Mouse (Mus musculus) gastrocnemius, adult 18-20 months (tissue): Measurements from ENCODE around the gene H2-Aa. TPM values are rescaled to one million over a fixed set of nuclear protein-coding genes. Genes with fewer than 3 reads are reported as not detected.

Experiments
- DNase-seq: peaks from one replicate; pipeline ENCODE4 v3.0.0; 2021; ENCODE audit warnings: low spot score
- total RNA-seq, 2 experiments: library from RNA; stranded (reverse); gene quantifications; 2 replicates each; pipeline ENCODE4 v1.2.3; 2021

H2-Aa gene
- total RNA-seq, 2 experiments from 2014 or later, result 3.7 to 5.9 TPM

DNA sequence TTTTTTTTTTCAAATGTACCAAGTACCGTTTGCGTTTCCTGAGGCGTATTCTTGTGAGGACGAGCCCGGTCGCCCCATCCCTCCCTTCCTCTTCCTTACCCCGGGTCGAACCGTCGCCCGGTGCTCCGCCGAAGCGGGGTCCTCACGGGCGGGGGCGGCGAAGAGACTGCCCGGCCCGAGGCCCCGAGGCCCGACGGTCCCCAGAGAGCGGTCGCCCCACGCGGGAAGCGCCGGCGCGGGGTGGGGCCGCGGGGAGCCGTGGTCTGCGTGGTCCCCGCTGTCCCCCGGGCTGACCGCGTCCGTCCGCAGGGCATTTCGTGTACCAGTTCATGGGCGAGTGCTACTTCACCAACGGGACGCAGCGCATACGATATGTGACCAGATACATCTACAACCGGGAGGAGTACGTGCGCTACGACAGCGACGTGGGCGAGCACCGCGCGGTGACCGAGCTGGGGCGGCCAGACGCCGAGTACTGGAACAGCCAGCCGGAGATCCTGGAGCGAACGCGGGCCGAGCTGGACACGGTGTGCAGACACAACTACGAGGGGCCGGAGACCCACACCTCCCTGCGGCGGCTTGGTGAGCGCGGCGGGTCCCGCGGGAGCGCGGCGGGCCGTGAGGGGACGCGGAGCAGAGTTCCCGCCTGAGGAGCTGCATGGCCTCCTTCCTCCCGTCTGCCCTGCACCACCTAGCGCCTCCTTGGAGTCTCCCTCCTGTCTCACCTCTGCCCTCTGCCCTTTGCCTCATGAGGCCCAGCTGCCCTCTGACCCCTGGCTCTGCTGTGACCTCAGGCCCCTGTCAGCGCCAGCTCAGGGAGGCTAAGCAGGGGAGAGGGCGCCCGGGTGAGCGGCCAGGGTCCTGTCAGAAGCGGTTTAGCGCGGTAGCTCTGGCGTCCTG lies 22.9 kb downstream of the H2-Aa start:
- no peak for DNase-seq

GRCm38 (mm10) chr17:34263811-34264371 lies 23.7 kb downstream of the H2-Aa start:
- no peak for DNase-seq

DNA sequence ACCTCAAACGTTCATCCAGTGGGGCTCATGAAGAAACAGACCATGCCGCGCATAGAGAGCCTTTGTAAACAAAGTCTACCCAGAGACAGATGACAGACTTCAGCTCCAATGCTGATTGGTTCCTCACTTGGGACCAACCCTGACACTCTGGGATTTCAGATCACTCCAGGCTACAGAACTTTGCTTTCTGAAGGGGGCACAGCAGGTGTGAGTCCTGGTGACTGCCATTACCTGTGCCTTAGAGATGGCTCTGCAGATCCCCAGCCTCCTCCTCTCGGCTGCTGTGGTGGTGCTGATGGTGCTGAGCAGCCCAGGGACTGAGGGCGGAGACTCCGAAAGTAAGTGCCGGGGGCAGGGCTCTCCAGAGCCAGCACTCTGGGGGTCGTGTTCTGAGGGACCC lies 24.6 kb downstream of the H2-Aa start:
- DNase-seq, result peak; percentile 78

GRCm38 (mm10) chr17:34261502-34261901 lies 26.1 kb downstream of the H2-Aa start:
- DNase-seq, result peak; percentile 76

GRCm38 (mm10) chr17:34260551-34260950 lies 27.1 kb downstream of the H2-Aa start:
- no peak for DNase-seq

GRCm38 (mm10) chr17:34257594-34258375 lies 29.8 kb downstream of the H2-Aa start, which contains the start of gene H2-Ab1:
TSS of gene H2-Ab1 (plus strand) at chr17:34257689.
- DNase-seq, result peak; percentile 71

GRCm38 (mm10) chr17:34256501-34256900 lies 31.1 kb downstream of the H2-Aa start:
- DNase-seq, result no peak

DNA sequence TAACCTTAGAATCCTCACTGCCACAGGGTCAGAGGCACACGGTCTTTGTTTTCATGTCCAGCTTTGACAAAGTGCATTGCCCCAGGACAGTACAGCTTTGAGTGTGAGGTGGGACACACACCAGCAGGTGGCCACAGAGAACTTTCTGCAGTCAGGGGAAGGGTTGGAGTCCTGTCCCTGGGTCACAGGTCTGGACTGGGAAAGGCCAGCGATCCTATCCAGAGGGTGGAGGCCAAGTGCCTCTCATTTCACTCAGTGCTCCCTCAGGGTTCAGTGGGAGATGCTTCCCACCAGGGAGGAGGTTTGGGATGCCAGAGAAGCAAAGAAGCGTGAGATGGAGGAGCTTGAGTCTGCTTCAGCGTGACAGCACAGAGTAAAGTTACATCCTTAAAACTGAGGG lies 36.0 kb downstream of the H2-Aa start:
- DNase-seq, result no peak

DNA sequence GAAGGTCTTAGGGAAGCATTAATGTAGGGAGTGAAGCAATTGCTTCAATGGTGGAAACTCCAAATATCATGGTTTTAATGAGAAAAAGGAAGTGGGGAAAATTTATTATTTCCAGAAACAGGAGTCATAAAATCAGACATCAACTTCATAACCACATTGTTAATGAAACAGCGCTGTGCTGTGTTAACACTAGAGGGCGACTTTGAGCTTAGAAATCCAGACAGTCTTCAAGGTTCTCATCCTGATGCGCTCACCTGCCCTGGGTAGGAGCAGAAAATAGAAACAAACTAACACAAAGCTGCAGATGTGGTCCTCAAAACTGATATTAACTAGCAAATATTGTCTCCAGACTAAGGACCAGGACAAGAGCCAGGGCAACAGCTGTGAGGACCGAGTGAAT lies 37.7 kb downstream of the H2-Aa start:
- peak; percentile 40 for DNase-seq

DNA sequence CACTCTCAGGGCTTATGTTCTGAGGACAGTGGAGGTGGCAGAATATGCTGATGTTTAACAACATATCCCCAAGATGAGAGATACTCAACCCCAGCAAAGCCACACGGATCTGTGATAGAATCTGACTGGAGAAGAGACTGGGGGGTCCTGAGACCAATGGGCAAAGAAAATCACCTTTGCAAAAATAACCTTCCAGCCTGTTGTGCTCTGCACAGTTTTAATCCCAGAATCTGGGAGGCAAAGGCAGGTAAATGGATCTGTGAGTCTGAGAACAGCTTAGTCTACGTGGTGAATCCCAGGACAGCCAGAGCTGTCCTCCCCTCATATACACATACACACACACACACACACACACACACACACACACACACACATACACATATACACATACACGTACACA lies 38.3 kb downstream of the H2-Aa start:
- no peak for DNase-seq

GRCm38 (mm10) chr17:34248764-34249163 lies 38.9 kb downstream of the H2-Aa start:
- DNase-seq, result no peak

DNA sequence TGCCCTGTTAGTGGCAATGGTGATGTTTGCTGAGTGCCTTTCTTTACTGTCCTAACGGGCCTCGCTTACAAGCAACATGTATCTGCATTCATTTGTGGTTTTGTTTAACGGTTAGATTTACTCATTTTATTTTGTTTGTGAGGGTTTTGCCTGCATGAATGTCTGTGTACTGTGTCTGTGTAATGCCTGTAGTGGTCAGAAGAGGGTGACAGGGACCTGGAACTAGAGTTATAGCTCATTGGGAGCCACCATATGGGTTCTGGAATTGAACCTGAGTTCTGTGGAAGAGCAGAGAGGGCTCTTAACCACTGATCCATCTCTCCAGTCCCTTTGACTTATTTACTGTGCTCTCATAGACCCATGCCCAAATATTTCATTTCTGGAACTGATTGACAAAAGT lies 40.6 kb downstream of the H2-Aa start:
- no peak for DNase-seq

GRCm38 (mm10) chr17:34244656-34245055 lies 43.0 kb downstream of the H2-Aa start:
- DNase-seq, result no peak

DNA sequence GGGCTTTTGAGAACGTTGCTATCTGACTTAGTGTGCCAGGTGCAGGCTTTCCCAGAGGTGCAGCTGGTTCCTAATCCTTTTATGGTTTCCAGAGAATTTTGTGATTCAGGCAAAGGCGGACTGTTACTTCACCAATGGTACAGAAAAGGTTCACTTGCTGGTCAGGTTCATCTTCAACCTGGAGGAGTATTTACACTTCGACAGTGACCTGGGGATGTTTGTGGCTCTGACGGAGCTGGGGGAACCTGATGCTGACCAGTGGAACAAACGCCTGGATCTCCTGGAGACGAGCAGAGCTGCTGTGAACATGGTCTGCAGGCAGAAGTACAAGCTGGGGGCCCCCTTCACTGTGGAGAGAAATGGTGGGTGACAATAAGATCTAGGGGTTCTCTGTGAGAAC lies 46.7 kb downstream of the H2-Aa start:
- DNase-seq, result no peak

GRCm38 (mm10) chr17:34240366-34240765 lies 47.3 kb downstream of the H2-Aa start:
- DNase-seq, result no peak

- no peak for DNase-seq
Measured at GRCm38 (mm10) chr17:34239601-34240041, 48.0 kb downstream of the H2-Aa start.

DNA sequence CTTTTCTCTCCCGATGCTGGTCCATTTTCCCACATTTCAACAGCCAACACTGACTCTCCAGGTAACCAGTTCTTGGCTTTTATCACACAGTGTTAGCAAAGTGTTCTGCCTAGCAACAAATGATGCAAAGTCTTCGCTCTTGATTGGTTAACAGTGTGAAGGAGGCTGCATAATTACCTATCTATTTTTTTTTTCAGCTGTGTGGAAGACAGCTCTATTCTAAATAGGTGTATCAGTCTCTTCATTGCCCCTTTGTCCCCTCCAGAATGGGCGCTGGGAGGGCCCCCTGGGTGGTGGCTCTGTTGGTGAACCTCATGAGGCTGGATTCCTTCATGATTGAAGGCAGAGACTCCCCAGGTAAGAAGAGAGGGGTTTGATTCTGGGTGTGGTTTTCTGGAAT lies 48.9 kb downstream of the H2-Aa start, which contains the start of gene H2-Ob:
Gene H2-Ob (plus strand): TSS at position 198 of the 400 bp plus-strand sequence.
- DNase-seq, result peak; percentile 30

DNA sequence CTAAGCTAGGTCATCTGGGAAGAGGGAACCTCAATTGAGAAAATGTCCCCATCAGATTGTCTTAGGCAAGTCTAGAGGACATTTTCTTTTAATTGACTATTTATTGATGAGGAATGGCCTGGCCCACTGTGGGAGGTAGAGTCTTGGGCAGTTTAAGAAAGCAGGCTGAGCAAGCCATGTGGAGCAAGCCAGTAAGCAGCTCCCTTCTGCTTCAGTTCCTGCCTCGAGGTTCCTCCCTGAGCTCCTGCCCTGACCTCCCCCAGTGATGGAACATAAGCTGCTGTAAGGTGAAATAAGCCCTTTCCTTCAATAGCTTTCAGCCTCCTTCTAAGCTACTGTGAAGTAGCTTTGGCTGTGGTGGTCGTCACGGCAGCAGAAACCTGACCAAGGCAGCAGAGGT lies 49.9 kb downstream of the H2-Aa start:
- DNase-seq, result no peak

DNA sequence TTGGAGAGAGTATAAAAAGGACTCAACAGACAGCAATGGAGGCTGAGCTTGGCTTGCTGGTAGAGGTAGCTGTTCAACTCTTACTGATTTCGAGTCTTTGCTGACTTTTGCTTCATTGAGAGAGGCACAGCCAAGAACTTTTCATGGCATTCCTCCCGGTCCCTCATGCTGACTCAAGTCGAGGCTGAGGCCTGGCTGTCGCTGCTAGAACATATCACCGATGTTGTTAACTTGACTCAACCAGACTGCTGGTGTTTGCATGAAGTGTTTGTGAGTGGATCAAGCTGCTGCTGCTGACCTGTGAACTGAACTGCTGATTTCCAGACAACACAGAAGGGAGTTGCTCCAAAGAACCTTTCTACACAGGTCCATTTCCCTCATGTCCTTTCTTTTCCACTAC lies 50.9 kb downstream of the H2-Aa start:
- no peak for DNase-seq

GRCm38 (mm10) chr17:34234926-34235325 lies 52.7 kb downstream of the H2-Aa start:
- DNase-seq, result peak; percentile 85
